Mouse (Mus musculus) MEL (cell line): ENCODE results near the gene Msl1.

Experiments used
- CTCF ChIP-seq, 3 experiments: IDR thresholded peaks in 2 of 3; conservative IDR thresholded peaks in 1 of 3; 2 replicates each; pipeline ENCODE4 v1.5.1; 2011 to 2012; ENCODE audit warnings: low read length in 3 of 3, low read depth in 2 of 3, mild to moderate bottlenecking in 2 of 3, improper control_type of control experiment in 1 of 3, inconsistent platforms in 1 of 3, mixed read lengths in 1 of 3, moderate library complexity in 1 of 3; ENCODE audit not compliant: control insufficient read depth in 1 of 3, insufficient read depth in 1 of 3, poor library complexity in 1 of 3, severe bottlenecking in 1 of 3
- MXI1 ChIP-seq: IDR thresholded peaks from 2 replicates; pipeline ENCODE4 v1.6.1; 2011; ENCODE audit warnings: mild to moderate bottlenecking, low read depth, low read length, improper control_type of control experiment
- MYC ChIP-seq: IDR thresholded peaks from 2 replicates; pipeline ENCODE4 v1.6.1; 2011; ENCODE audit warnings: low read depth, mild to moderate bottlenecking, low read length, improper control_type of control experiment, moderate library complexity
- POLR2AphosphoS5 ChIP-seq: IDR thresholded peaks from 2 replicates; pipeline ENCODE4 v1.6.1; 2012; ENCODE audit warnings: low read depth, borderline replicate concordance, mild to moderate bottlenecking, inconsistent platforms, low read length, moderate library complexity, mixed read lengths

- TF ChIP-seq CTCF (IDR thresholded peaks at IDR 0.05 in 2 of 3, conservative IDR thresholded peaks at IDR 0.05 in 1 of 3; ENCODE audit: control insufficient read depth in 1 of 3, insufficient read depth in 1 of 3, low read depth in 2 of 3, low read length in 3 of 3, poor library complexity in 1 of 3, severe bottlenecking in 1 of 3) = no peak
- no peak for TF ChIP-seq MYC
- TF ChIP-seq MXI1 = no peak
- TF ChIP-seq POLR2AphosphoS5 = no peak
Observed at GRCm38 (mm10) chr11:98839402-98839801, 44.1 kb downstream of the Msl1 start.
